Mouse (Mus musculus): ENCODE measurements around the gene Rnf38. TPM values are rescaled to one million over a fixed set of nuclear protein-coding genes. Genes with fewer than 3 reads are reported as not detected.

Gene Rnf38
- polyA plus RNA-seq, 1 experiment from 2014 or later, result 22.1 TPM

Small RNA genes within 50 kb of the gene (microRNA-seq; reads per million reads assigned to microRNA genes)
- not detected for gene Mir5106

Other genes with a start within 250 kb of the Rnf38 start
- gene Clta, start 229.3 kb downstream of the Rnf38 start, polyA plus RNA-seq (2015; fragmentation: Nextera tagmentation; extraction: Ambion mirVana), result 186 and 199 TPM in 2 replicates
- 47.9 TPM in 2 replicates for gene Gne, start 149.6 kb downstream of the Rnf38 start, polyA plus RNA-seq (2015; fragmentation: Nextera tagmentation; extraction: Ambion mirVana)
- gene Melk, start 67.1 kb upstream of the Rnf38 start, polyA plus RNA-seq (2015; fragmentation: Nextera tagmentation; extraction: Ambion mirVana), result 52.9 and 54.9 TPM in 2 replicates